Mouse (Mus musculus): Measurements from ENCODE around the gene Cog1.
A peak's percentile ranks its signal among the peaks of the same experiment; 100 is the strongest.

The Cog1 gene

DNA sequence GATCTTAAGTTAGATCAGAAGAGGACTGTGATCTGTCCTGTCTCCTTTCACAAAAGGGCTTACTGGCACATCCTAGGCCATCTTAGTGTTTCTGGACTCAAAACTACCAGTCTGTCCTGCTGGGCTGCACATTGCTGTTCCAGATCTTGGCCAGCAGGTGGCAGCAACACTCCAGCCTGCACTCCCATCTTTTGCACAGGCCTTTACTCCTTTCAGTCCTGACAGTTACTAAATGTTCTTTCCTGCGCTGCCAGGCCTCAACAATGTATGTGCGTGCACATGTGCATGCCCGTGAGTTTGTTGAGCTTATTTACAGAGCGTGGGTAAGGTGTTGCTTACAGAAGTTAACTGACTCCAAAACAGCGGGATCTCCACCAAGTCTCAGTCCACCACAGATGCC is 54.8 kb downstream of the Cog1 start:
- DNase-seq (ENCODE audit: inconsistent ontology term): peak; percentile 63

DNA sequence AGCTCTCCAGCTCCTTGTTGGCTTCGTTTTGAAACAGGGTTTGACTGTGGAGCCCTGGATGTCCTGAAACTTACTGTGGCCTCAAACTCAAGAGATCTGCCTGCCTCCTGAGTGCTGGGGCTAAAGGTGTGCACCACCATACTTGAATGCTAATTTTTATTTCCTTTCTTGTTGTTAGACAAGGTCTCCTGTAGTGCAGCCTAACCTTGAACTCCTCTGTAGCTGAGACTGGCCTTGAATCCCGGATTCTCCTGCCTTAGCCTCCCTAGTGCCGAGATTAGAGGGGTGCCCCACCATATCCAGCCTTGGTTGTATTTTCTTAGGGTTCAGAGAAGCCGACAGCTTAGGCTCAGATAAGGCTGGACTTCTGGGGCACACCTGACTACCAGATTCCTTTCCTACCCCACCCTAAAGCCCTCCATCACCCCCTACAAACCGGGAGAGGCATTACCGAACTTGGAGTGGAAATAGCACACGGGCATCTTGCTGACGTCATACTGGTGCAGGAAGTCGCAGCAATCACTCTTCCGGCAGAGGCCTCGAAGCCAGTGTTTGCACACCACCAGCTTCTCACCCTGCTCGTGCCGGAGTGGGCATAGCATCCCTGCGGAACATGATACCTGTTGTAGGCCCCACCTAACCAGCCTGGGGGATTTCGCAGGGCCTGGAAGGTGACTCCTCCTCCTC is 57.1 kb downstream of the Cog1 start:
- no peak for DNase-seq (ENCODE audit: inconsistent ontology term)

DNA sequence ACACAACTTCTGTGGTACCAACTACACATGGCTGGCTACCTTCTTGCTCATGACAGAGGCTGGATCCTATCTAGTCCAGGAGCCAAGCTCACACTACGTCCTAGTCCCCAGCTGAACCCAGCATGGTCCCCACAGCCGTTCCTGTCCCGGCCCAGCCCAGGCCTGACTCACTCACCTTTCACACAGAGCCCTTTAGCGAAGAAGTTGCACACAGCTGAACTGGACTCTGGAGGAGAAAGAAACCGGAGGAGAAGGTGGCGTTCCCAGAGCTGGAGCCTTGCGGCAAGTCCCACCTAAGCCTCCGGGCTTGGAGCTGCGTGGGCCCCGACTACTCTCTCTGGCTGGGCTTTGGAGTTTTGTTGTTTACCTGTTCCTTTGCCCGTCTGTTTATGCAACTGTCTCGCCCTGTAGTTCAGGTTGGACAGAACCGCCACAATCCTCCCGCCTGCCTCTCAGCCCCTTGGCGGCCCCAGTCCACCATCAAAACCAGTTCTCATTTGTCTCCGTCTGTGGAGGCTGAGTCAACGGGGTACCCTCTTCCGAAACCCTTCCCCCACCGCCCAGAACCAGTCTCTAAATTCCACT is 59.8 kb downstream of the Cog1 start:
- DNase-seq (ENCODE audit: inconsistent ontology term): no peak

DNA sequence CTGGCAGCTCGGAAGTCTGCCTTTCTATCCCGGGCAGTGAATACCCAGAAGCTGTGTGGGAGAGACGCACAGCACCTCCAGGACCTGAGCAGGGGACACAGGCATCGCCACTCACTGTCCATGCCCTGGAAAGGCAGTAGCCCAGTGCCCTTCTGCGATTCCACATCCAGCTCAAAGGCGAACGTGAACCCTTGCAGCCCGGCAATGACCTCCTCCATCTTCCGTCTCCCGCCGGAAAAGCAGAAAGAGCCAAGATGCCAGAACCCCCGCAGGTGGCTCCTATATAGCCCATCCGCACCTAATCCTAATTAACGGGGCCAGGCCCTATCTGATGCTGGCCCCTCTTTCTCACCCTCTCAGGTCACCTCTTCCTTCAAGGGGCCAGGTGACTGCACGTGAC is 60.3 kb downstream of the Cog1 start:
- peak; percentile 6 for DNase-seq (ENCODE audit: inconsistent ontology term)

DNA sequence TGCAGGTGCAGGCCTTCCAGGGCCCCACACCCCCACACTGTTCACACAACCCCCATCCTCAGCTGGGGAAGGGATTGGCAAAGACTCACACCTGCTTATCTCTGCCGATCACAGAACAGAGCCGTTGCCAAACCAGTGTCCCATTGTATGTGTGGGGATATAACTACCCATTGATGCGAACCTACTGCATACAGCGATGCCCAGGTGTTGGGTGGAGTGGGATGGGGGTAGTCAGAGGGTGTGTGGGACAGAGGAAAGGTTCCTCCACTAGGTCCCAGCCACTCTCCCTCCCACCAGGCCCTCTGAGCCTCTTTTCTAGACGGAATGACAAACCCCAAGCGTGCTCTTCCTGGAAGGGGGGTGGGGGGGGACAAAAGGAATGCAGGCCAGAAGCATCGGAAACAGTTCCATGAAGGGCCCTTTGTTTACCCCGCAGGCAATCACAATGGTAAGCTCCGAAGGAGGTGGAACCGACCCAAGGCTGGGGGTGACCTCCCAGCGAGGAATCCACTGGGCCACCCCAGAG is 60.8 kb downstream of the Cog1 start, which contains the start of gene Cpsf4l:
Gene Cpsf4l (minus strand): TSS at position 287 of the 526 bp plus-strand sequence.
- DNase-seq (ENCODE audit: inconsistent ontology term): peak; percentile 99

DNA sequence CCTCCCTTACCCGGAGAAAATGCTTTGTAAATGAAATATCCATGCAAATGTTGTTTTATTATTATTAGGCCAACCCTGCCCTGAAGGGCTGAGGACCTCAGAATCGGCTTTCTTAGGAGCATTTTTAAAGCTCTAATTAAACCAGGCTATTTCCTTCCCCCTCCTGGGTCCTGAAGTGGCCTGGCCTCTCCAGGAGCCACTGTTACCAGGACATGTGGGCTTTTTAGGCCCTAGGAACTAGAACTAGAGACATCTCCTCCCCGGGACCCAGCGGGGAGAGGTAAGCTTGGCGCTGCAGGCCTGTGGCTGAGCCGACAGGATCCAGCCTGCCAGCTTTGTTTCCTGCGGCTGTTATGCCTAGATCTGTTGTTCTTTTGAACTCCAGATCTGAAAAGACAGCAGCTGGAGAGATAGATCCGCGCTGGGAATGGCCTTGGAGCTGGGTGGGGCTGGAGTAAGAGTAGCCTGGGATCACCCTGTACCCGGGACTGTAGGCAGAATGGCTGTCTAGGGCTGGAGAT is 61.3 kb downstream of the Cog1 start:
- DNase-seq (ENCODE audit: inconsistent ontology term): no peak

DNA sequence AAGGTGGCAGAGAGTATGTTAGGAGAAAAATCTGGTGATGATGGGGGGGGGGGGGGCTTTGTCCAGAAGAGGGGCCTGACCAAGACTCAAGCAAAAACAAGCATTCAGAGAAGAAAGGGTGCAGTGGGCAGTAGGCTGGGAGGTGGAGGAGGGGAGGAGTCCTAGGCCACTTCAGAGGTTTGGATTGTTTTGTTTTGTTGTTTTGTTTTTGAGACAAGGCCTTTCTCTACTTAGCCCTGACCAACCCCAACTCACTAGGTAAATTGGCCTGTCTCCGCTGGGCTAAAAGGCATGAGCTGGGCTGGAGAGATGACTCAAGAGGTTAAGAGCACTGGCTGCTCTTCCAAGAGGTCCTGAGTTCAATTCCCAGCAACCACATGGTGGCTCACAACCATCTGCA is 62.1 kb downstream of the Cog1 start:
- DNase-seq (ENCODE audit: inconsistent ontology term): peak; percentile 47

DNA sequence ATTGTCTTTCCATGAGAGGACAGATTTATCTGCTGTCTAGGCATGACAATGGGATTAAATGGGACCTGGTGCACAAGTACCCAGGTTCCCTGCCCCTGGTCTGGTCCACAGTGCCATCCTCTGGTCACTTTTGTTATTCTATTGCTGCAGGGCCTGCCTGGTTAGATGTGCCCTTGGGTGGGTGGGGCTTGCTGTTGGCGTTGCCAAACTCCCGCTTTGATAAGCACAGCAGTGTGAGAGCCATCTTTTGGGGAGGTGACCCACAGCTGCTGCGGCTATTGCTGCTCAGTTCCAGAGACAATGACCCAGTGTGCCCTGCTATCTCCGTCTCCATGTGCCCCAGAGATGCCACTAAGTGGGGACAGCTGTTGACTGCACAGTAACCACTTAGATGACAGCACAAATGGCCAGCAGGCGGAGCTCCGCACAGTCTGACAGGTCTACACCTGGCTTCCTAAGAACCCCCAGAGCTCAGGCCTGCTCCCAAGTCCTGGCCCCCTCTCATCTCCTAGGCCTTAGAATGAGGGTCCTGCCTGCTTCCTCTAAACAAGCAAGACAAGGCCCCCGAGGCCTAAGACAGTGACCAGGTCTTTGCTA is 66.2 kb downstream of the Cog1 start:
- DNase-seq (ENCODE audit: inconsistent ontology term): peak; percentile 66

DNA sequence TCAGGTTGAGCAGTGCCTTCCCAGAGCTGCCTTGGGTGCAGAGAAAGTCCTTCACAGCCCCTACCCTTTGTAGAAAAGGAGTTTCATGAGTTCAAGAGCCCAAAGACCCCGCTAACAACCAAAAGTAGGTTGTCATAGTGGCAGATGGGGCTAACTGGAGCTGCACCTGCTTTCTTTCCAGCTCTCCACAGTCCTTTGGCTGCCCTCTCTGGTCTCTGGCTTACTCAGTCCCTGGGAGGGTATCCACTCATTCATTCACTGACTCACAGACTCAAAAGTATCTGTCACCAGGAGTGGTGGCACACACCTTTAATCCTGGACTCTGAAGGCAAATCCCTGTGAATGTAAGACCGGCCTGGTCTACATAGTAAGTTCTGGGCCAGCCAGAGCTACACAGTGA is 67.2 kb downstream of the Cog1 start:
- DNase-seq (ENCODE audit: inconsistent ontology term): no peak

All from Muller cell, postnatal 12 days (primary cell).